Mouse (Mus musculus): ENCODE measurements at regions not wholly inside any gene's neighbourhood (a gene's known extent, or its start where the extent isn't known, plus 50 kb on each side); places are given as distances from the start of the nearest gene placed in this dataset.
"Not testable (repeated sequence)": the region's sequence is repeated elsewhere in the genome, so short reads cannot be mapped to it uniquely, and the experiment has no call there.

GRCm38 (mm10) chr3:147841357-147841756 is 989.2 kb downstream of the Ttll7 start:
- DNase-seq (ENCODE audit: low read depth, low spot score): no peak

DNA sequence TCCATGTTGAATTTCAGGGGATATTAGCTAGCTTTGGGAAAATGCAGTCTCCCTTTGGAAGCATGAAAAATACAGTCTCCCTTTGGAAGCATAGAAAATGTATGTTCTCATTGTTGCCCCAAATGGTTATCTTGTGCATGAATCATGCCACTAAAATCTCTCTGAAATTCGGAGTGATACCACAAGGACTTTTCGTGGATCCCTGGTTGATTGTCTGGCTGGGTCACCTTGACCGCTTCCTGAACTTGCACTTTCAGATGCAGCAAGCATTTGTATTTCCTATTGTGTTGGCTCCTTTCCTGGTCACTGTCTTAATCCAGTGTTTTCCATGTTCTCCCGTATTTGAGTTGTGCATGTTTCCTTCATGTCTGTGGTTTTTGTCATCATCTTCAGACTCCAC is 986.6 kb downstream of the Ttll7 start:
- no peak for DNase-seq (ENCODE audit: low read depth, low spot score)

- DNase-seq (ENCODE audit: low read depth, low spot score): no peak
Observed at GRCm38 (mm10) chr3:147835716-147836115, 983.5 kb downstream of the Ttll7 start.

DNA sequence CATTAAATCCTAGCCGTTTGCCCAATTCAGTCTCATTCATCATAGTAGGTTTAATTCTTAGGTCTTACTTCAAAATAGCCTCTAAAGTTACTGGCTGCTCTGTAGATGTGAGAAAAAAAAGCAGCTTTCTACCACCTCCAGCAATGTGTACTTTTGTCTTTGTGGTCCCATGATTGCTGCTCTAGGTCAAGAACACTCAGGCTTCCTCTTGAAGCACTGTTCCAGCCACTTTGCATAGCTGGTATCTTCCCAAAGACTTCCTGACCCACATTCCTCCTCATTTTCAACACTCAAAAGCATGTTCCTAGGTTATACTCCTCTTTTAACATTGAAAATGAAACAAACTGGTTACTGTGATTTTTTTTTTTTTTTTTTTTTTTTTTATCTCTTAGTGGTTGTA is 973.2 kb downstream of the Ttll7 start:
- no peak for DNase-seq (ENCODE audit: low read depth, low spot score)

- DNase-seq (ENCODE audit: low read depth, low spot score): peak; percentile 3
Observed at GRCm38 (mm10) chr3:147824451-147824850, 972.3 kb downstream of the Ttll7 start.

DNA sequence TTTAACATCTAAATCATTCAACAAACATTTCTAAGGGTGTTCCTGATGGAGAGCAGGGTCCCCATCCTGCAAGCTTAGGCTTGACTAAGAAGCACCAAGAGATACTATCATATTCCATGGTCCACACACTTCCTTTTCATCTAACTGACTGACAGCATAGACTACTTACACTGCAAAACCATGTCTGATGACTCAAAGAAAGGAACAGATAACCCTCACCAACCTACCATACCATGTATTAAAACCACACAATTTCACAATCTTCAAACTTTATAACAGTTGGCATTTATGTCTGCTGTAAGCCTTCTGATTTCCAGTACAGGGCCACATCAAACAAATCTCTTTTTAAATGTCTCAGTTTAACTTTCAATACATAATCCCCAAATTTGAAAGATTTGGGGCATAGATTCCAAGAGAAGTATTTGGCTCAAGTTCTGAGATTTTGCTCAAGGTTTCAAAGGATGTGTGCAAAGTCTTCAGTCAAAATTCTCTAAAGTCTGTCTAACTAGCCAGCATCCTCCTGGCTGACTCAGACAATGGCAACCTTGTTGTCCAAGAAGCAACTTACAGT is 962.0 kb downstream of the Ttll7 start:
- no peak for DNase-seq (ENCODE audit: low read depth, low spot score)

DNA sequence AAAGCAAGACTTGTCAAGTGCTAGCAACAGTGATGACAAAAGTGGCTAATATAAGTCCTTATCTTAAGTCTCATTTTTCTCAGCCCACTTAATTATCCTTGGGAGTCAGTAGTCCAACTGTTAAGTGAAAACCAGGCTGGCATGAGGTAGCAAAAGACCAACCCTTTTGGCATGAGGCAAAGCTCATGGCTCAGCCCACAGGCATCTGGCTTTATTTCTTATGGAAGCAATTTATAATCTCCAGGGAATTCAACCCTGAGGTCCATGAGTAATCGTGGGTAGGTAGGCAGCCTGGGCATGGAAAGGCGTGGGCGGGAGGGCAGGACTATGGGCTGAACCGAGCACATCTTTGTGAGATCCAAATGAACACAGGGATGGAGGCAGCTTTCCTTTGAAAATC is 950.4 kb downstream of the Ttll7 start:
- DNase-seq (ENCODE audit: low read depth, low spot score): no peak

DNA sequence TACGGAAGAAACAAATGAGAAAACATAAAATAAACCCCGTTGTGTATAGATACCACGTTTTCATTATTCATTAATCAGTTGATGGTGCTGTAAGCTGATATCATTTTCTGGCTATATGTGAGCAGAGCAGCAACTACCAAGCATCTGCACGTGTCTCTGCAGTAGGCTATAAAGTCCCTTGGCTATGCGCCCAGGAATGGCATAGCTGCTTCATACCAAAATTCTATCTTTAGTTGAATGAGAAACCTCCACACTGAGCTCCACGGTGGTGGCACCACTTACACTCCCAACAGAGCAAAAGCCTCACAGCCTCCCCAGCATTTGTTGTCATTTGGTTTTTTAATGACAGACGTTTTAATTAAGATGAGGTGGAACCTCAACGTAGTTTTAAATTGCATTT is 944.4 kb downstream of the Ttll7 start:
- DNase-seq (ENCODE audit: low read depth, low spot score): no peak

DNA sequence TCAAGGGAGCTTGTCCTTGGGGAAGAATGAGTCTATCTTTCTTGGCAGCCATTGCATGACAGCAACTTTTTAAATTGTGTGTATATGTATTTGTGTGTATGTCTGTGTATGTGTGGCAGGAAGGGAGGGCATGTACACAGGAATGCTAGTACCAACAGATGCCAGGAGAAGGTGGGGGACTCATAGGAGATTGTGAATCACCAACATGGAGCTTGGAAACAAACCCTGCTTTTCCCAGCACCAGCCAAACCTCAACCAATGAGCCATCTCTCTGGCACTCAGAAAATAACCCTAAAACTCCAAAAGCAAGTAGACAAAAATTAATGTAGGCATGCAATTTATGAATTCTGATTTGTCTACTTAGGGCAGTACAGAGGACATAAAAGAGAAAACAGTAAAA is 942.9 kb downstream of the Ttll7 start:
- DNase-seq (ENCODE audit: low read depth, low spot score): no peak

GRCm38 (mm10) chr3:147786555-147786954 is 934.4 kb downstream of the Ttll7 start:
- no peak for DNase-seq (ENCODE audit: low read depth, low spot score)

DNA sequence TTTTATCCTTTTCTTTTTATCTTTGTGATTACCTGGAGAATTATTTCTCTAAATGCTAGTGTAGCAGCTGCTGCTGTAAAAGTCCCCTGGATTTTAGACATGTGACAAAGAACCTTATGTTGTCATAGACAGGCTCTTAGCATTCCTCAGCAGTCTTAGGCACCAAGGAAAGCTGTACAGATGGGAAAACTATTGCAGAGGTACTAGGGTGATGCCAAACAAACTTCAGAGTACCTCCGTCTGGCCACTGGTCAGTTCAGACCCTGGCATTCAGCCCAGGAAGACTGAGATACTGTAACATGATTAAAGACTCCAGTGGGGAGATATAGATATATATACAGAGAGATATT is 898.6 kb downstream of the Ttll7 start:
- DNase-seq (ENCODE audit: low read depth, low spot score): no peak

GRCm38 (mm10) chr3:147749939-147750841 is 898.0 kb downstream of the Ttll7 start:
- DNase-seq (ENCODE audit: low read depth, low spot score): no peak

DNA sequence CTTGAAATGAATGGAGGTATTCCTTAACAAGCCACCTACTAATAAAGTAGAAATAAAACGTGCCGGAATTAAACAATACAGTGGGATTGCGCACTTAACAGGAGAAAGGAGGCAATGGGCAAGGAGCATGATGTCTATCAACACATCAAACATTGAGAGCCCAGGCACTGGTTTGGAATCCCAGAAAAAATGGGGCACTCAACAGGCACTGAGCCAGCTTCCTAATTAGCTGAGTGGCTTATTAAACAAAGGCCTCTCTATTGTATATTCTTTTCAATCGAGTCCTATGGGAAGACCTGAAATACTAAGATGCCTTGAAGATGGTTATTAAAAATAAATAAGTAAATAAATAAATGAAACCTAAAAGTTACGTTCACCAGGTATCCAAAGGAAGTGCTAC is 897.3 kb downstream of the Ttll7 start:
- no peak for DNase-seq (ENCODE audit: low read depth, low spot score)

GRCm38 (mm10) chr3:147736673-147737439 is 884.7 kb downstream of the Ttll7 start:
- DNase-seq (ENCODE audit: low read depth, low spot score): no peak

DNA sequence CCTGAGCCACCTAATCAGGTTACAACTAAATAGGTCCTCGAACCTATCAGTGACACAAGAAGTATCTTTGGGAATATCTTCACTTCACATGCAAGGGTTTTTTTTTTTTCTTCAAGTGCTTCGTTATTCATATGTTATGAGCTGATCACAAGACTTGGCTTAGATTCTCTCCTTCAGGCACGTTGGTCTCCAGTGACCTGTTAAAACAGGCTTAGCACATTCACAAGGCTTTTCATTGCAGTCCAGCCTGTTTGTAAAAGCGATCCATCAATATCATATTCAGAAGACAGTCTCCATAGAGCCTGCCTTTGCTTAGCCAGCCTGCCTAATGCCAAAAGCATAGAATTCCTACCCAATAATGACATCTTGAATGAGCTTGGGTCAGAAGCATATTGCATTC is 864.2 kb downstream of the Ttll7 start:
- DNase-seq (ENCODE audit: low read depth, low spot score): no peak

- DNase-seq (ENCODE audit: low read depth, low spot score): no peak
Observed at GRCm38 (mm10) chr3:147707401-147707801, 855.2 kb downstream of the Ttll7 start.

GRCm38 (mm10) chr3:147683730-147684129 is 831.6 kb downstream of the Ttll7 start:
- DNase-seq (ENCODE audit: low read depth, low spot score): no peak

- no peak for DNase-seq (ENCODE audit: low read depth, low spot score)
Observed at GRCm38 (mm10) chr3:147680299-147680698, 828.1 kb downstream of the Ttll7 start.

DNA sequence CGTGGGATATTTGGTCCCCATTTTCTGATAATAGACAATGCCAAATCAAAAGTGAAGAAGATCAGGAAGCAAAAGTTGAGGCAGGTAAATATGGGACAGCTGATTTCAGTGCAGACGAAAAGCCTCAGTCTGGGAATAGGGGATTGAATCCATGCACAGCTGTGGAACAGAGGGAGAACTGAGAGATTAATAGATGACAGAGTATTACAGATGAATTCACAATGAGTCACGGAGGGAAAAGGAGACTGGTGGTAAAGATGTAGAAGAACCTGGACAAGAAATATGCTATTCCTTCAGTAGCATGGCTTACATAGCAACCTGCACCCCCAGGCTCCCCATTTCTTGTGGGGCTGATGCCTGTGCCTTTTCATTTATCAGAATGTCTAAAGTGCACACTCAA is 810.4 kb downstream of the Ttll7 start:
- no peak for DNase-seq (ENCODE audit: low read depth, low spot score)

GRCm38 (mm10) chr3:147652849-147653248 is 800.7 kb downstream of the Ttll7 start:
- no peak for DNase-seq (ENCODE audit: low read depth, low spot score)

GRCm38 (mm10) chr3:147635486-147635885 is 783.3 kb downstream of the Ttll7 start:
- not testable (repeated sequence) for DNase-seq (ENCODE audit: low read depth, low spot score)

DNA sequence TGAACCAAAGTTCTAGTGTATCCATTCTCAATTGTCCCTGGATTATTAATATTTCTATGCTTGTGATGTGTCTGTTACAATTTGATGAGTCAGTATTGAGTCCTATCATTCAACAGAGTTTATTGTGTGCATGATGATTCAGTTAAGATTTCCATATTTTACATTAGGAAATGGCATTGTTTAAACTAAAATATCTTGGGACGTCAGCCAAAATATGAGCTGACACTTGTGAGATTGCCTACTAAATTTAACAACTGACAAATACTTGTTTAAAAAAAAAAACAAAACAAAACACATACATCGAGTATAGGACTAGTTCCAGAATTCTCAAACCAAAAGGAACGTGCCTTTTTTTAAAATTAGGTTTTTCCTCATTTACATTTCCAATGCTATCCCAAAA is 779.0 kb downstream of the Ttll7 start:
- no peak for DNase-seq (ENCODE audit: low read depth, low spot score)
